Mouse (Mus musculus) brain, embryonic 14.5 days (tissue): ENCODE measurements around the gene Baz2b. TPM values are rescaled to one million over a fixed set of nuclear protein-coding genes. Genes with fewer than 3 reads are reported as not detected.

Experiments used
- DNase-seq: peaks from one replicate; pipeline ENCODE4 v3.0.0-alpha.2; 2011; ENCODE audit warnings: low read depth
- CTCF ChIP-seq: fragments of 200-500 bp; IDR thresholded peaks from 2 replicates; pipeline ENCODE4 v1.5.1; 2012; ENCODE audit warnings: inconsistent platforms, mild to moderate bottlenecking, moderate library complexity, borderline replicate concordance; ENCODE audit not compliant: insufficient read depth, insufficient read length; ENCODE audit errors: extremely low read depth
- POLR2A ChIP-seq: fragments of 200-500 bp; IDR thresholded peaks from 2 replicates; pipeline ENCODE4 v1.6.1; 2012; ENCODE audit warnings: mild to moderate bottlenecking, inconsistent platforms, borderline replicate concordance; ENCODE audit not compliant: poor library complexity, insufficient read depth, insufficient read length, severe bottlenecking; ENCODE audit errors: extremely low read depth
- polyA plus RNA-seq: library from polyadenylated mRNA; depleted of rRNA; stranded (reverse); fragments of >200 nt; gene quantifications from 2 replicates; pipeline ENCODE4 v1.2.3, GENCODE M21; 2012

Baz2b gene
- polyA plus RNA-seq, 1 experiment, result 73.4 TPM

GRCm38 (mm10) chr2:60181696-60182095, 27.9 kb downstream of the Baz2b start:
- TF ChIP-seq CTCF, result no peak
- TF ChIP-seq POLR2A, result no peak
- peak; percentile 3 for DNase-seq

- TF ChIP-seq POLR2A (no peak), CTCF (no peak)
These were observed 32.1 kb downstream of the Baz2b start for GRCm38 (mm10) chr2:60177490-60177889.

GRCm38 (mm10) chr2:60176087-60176486, 33.6 kb downstream of the Baz2b start:
- no peak for DNase-seq
- no peak for TF ChIP-seq CTCF
- TF ChIP-seq POLR2A, result no peak

More at GRCm38 (mm10) chr2:60177490-60177889, 32.1 kb downstream of the Baz2b start:
- DNase-seq, result no peak

- no peak for TF ChIP-seq CTCF
- TF ChIP-seq POLR2A, result no peak
- no peak for DNase-seq
These were observed 34.6 kb downstream of the Baz2b start for GRCm38 (mm10) chr2:60175078-60175477.

- DNase-seq, result no peak
- no peak for TF ChIP-seq POLR2A
These were observed 36.0 kb downstream of the Baz2b start for GRCm38 (mm10) chr2:60173595-60173994.

- no peak for DNase-seq
These were observed 36.4 kb downstream of the Baz2b start for GRCm38 (mm10) chr2:60173190-60173589.

DNA sequence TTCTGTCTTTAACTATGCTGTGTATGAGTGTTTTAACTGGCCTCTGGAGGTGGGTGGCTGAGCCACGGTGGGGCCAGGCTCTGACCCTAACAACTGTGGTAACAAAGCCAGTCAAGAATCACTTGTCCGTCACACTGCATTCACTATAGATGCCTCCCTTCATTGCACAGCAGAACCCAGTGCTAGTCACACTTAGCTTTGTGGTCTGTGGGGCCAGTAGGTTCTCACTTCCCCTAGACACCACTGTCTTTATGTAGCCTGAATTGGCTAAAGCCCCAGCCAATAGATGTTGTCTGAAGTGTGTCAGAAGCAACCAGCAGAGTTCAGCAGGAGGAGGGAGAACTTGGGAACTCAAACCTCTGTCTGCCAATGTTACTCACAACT, 37.1 kb downstream of the Baz2b start:
- DNase-seq, result no peak
- TF ChIP-seq POLR2A, result no peak
- no peak for TF ChIP-seq CTCF

More at GRCm38 (mm10) chr2:60173190-60173589, 36.4 kb downstream of the Baz2b start:
- no peak for TF ChIP-seq POLR2A
- TF ChIP-seq CTCF, result no peak

DNA sequence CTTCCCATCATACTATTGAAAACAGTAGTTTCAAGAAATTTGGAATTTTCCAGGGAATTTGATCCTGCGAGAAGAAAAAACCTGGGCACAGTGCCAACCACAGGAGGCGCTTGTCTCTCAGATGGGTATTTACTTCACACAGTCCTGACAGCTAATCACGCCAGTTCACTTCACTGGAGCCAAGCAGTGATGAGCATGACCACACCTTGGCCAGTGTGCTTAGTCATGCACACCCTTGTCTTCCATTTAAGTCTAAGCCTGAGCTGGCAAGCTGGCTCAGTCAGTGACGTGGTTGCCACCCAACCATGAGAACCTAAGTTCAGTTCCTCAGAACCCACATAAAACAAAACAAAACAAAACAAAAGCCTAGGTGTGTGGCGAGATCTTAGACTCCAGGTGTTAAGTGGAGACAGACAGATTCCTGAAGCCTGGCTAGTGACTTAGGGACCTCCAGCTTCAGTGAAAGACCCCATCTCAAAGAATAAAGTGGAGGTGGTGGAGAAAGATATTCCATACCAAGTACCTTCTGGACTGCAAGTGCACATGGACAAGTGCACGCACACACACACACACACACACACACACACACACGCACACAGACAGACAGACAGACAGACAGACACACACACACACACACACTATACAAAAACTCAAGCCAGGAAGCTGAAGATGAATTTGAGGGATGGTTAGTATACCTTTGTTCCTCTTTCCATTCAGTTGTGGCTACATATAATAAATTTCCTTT, 37.7 kb downstream of the Baz2b start:
- DNase-seq, result peak; percentile 43
- TF ChIP-seq CTCF, result no peak
- no peak for TF ChIP-seq POLR2A

DNA sequence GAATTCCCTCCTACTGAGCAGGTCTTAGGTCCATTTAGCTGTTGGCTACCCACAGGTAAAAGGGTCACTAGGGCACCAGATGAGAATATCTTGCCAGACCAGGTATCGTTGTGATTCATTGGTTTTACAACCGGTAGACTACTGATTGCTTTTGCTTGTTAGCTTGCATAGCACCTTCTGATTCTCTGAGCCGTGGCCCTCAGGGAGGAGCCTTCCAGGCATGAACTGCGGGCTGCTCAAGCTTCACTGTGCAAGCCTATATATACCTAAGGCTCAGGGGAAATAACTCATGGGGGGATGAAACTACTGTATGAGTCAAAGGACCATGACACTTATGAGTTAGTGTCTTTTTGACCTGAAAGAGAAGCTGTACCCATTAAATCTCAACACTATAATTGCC, 42.8 kb downstream of the Baz2b start:
- TF ChIP-seq CTCF (no peak), POLR2A (no peak)
- no peak for DNase-seq

DNA sequence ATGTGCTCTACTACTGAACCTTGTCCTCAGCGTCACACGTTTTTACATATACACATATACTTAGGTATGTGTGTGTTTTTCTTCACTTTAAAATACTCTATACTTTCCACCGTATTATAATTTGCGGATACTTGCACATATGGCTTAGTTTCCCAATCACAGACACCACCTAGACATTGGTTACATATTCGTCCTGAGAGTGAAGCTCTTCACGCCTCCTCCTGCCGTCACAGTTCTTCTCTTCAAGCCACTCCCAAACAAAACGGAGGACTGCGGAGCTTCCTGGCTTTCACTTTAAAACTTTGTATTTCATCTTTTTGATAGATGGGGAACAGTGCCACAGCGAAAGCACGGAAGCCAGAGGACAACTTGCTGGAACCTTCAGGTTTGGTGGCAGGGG, 44.0 kb downstream of the Baz2b start:
- TF ChIP-seq POLR2A (no peak), CTCF (no peak)
- DNase-seq, result no peak

GRCm38 (mm10) chr2:60163744-60164143, 45.9 kb downstream of the Baz2b start:
- TF ChIP-seq POLR2A, result no peak
- DNase-seq, result no peak

GRCm38 (mm10) chr2:60152481-60152880, 57.2 kb downstream of the Baz2b start:
- DNase-seq, result no peak
- no peak for TF ChIP-seq POLR2A
- no peak for TF ChIP-seq CTCF
